Mouse (Mus musculus) heart, postnatal 0 days (tissue): ENCODE data around the gene Chd9. TPM values are rescaled to one million over a fixed set of nuclear protein-coding genes. Genes with fewer than 3 reads are reported as not detected.

Experiments
- ATAC-seq: fragments of 200-750 bp; cut with Nextera tagmentation; 2 replicates; pipeline ENCODE4 v1.8.0; 2017; ENCODE audit warnings: low read depth, moderate number of reproducible peaks, moderate library complexity; ENCODE audit not compliant: insufficient read depth
- DNase-seq: peaks from one replicate; pipeline ENCODE4 v3.0.0-alpha.2; 2016; ENCODE audit warnings: low spot score
- H3K27ac ChIP-seq: fragments of 300-500 bp; sonication (generic); 2 replicates; pipeline ENCODE4 v1.5.1; 2014; ENCODE audit warnings: low read depth, mild to moderate bottlenecking
- H3K27me3 ChIP-seq: fragments of 300-500 bp; sonication (generic); 2 replicates; pipeline ENCODE4 v1.6.1; 2014; ENCODE audit warnings: low read length, mixed read lengths; ENCODE audit not compliant: control insufficient read depth, insufficient read depth
- H3K36me3 ChIP-seq: fragments of 300-500 bp; sonication (generic); replicated peaks from 2 replicates; pipeline ENCODE4 v1.6.1; 2014; ENCODE audit warnings: low read length, mixed read lengths; ENCODE audit not compliant: control insufficient read depth, insufficient read depth
- H3K4me1 ChIP-seq: fragments of 300-500 bp; sonication (generic); 2 replicates; pipeline ENCODE4 v1.6.1; 2014; ENCODE audit warnings: antibody characterized with exemption; ENCODE audit not compliant: control insufficient read depth, insufficient read depth
- H3K4me2 ChIP-seq: fragments of 300-500 bp; sonication (generic); 2 replicates; pipeline ENCODE4 v1.6.1; 2014; ENCODE audit warnings: low read depth, mild to moderate bottlenecking, low read length, moderate library complexity
- H3K4me3 ChIP-seq: fragments of 300-500 bp; sonication (generic); 2 replicates; pipeline ENCODE4 v1.5.1; 2014; ENCODE audit warnings: low read depth, low read length
- H3K9ac ChIP-seq: fragments of 300-500 bp; sonication (generic); replicated peaks from 2 replicates; pipeline ENCODE4 v1.6.1; 2014; ENCODE audit warnings: low read depth, low read length, mixed read lengths
- H3K9me3 ChIP-seq: fragments of 300-500 bp; sonication (generic); replicated peaks from 2 replicates; pipeline ENCODE4 v1.6.1; 2016; ENCODE audit warnings: low read length; ENCODE audit not compliant: control insufficient read depth
- CTCF ChIP-seq: IDR thresholded peaks from 2 replicates; pipeline ENCODE4 v1.5.1; 2016; ENCODE audit warnings: antibody characterized with exemption, control low read depth, low read depth
- EP300 ChIP-seq: IDR thresholded peaks from 2 replicates; pipeline ENCODE4 v1.6.1; 2016; ENCODE audit warnings: antibody characterized with exemption, low read depth
- WGBS: fragments of 180-500 bp; shearing (Covaris S2); extraction: QIAGEN DNeasy Blood & Tissue Kit; methylation state at CpG from one replicate; pipeline ENCODE4 v1.1.7; 2014; 5-methylcytosine and 5-hydroxymethylcytosine counted together
- polyA plus RNA-seq: library from polyadenylated mRNA; unstranded; fragments of >200 nt; fragmentation: Nextera tagmentation; extraction: Ambion mirVana; gene quantifications from 2 replicates; pipeline ENCODE4 v1.2.1, GENCODE M21; 2015
- total RNA-seq: library from RNA; depleted of rRNA; stranded (reverse); fragments of >200 nt; gene quantifications from 2 replicates; pipeline ENCODE4 v1.2.3, GENCODE M21; 2014; ENCODE audit warnings: low replicate concordance

Chd9 gene
- total and polyA plus RNA-seq, 2 experiments from 2014 or later = 38.9 to 44.1 TPM

GRCm38 (mm10) chr8:90939867-90940266 lies 111.7 kb downstream of the Chd9 start:
- Histone ChIP-seq H3K4me2 (no peak overlapping the region), H3K4me3 (no peak overlapping the region), H3K9me3 (no peaks in the 10 kb centered on the region), H3K9ac (no peak overlapping the region), H3K36me3 (0 out of 2 replicates have a peak, but pooled peaks cover 4% of the 10 kb centered on the region), H3K27me3 (no peaks in the 10 kb centered on the region), H3K27ac (no peak overlapping the region), H3K4me1 (no peaks in the 10 kb centered on the region)
- 71% methylated on average over 1 of the region's 1 CpGs for WGBS
- no peak for DNase-seq
- no peak for ATAC-seq
- TF ChIP-seq CTCF (no peak), EP300 (no peak)

GRCm38 (mm10) chr8:90943770-90944169 lies 115.6 kb downstream of the Chd9 start:
- no peak for DNase-seq

GRCm38 (mm10) chr8:90954802-90955760 lies 126.9 kb downstream of the Chd9 start:
- Histone ChIP-seq H3K4me3 (peak overlapping the region; percentile 52), H3K9ac (peak overlapping the region; percentile 84), H3K9me3 (no peaks in the 10 kb centered on the region), H3K36me3 (no peaks in the 10 kb centered on the region), H3K27me3 (no peaks in the 10 kb centered on the region), H3K27ac (peak overlapping the region; percentile 99), H3K4me2 (peak overlapping the region; percentile 63), H3K4me1 (peaks cover 21% of the 10 kb centered on the region)
- ATAC-seq = peak; percentile 93
- TF ChIP-seq EP300 = no peak
- peak; percentile 72 for TF ChIP-seq CTCF
- WGBS = 2% methylated on average over 21 of the region's 21 CpGs
- DNase-seq = peak; percentile 93

More at GRCm38 (mm10) chr8:90943770-90944169, 115.6 kb downstream of the Chd9 start:
- 76% methylated on average over 4 of the region's 4 CpGs for WGBS
- no peak for TF ChIP-seq EP300
- no peak for TF ChIP-seq CTCF
- Histone ChIP-seq H3K36me3 (no peaks in the 10 kb centered on the region), H3K4me2 (no peak overlapping the region), H3K9me3 (no peaks in the 10 kb centered on the region), H3K4me1 (no peaks in the 10 kb centered on the region), H3K27me3 (no peaks in the 10 kb centered on the region), H3K4me3 (no peak overlapping the region), H3K27ac (no peak overlapping the region), H3K9ac (no peak overlapping the region)
- no peak for ATAC-seq

- Histone ChIP-seq H3K4me2 (peak overlapping the region; percentile 63), H3K4me1 (peaks cover 21% of the 10 kb centered on the region), H3K36me3 (no peaks in the 10 kb centered on the region), H3K27ac (peak overlapping the region; percentile 99), H3K4me3 (peak overlapping the region; percentile 52), H3K27me3 (no peaks in the 10 kb centered on the region), H3K9ac (peak overlapping the region; percentile 84), H3K9me3 (no peaks in the 10 kb centered on the region)
- ATAC-seq (no peak), DNase-seq (no peak)
- TF ChIP-seq EP300 = no peak
- TF ChIP-seq CTCF = no peak
Observed at GRCm38 (mm10) chr8:90955761-90956136, 127.6 kb downstream of the Chd9 start.

- no peak for TF ChIP-seq CTCF
- no peak for TF ChIP-seq EP300
- Histone ChIP-seq H3K9me3 (no peaks in the 10 kb centered on the region), H3K4me3 (peak overlapping the region; percentile 26; the same call in 1 of the 2 replicates), H3K4me2 (peak overlapping the region; percentile 55), H3K9ac (peak overlapping the region; percentile 18; the same call in 1 of the 2 replicates), H3K4me1 (peaks cover 21% of the 10 kb centered on the region), H3K27ac (no peak overlapping the region), H3K27me3 (no peaks in the 10 kb centered on the region), H3K36me3 (no peaks in the 10 kb centered on the region)
- ATAC-seq (no peak), DNase-seq (no peak)
- WGBS = 72% methylated on average over 9 of the region's 9 CpGs
Observed at GRCm38 (mm10) chr8:90956390-90956789, 128.2 kb downstream of the Chd9 start.
